Mouse (Mus musculus) regulatory T cell (primary cell): ENCODE data around the gene Cyp17a1.

Experiments
- in situ Hi-C: fragments of 300-600 bp; cut with MboI, MseI; formaldehyde crosslinking; loops from one replicate; pipeline ENCODE4 v1.15.1; 2025; ENCODE audit warnings: high pct_unique_total_duplicates

Gene Cyp17a1

DNA sequence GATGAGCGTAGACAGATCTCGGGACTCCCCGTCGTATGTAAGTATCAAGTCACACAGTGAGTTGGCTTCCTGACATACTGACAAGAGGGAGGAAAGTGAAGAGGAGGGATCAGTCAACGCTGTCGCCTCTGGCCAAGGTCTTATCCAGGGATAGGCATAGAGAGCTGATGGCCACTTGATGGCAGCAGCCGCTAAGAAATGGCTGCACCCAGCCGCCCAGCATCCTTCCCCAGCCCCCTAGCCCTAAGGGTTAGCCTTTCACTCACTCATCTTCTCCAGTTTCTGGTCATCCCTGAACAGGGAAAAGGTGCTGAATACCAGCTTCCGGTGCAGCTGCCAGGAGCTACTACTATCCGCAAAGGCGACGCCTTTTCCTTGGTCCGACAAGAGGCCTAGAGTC, 2.3 kb downstream of the Cyp17a1 start:
- in situ Hi-C loops, result no loop called here

DNA sequence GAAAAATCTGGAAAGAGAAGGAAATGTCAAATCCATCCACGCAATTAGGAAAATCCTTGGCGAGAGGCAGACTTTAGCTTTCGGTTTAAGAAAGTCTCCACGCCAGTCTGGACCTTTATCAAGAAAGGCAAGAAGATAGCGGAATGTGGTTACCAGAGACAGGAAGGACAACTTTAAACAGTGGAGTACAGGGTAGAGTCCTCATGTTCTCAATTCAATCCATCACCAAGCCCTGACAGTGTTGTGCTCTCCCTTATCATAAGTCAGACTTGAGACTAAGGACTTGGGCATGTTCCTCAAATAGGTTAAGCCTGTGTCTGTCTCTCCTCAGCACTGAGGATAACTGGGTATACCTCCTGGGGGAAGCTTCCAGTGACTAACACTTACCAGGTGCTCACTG, 3.2 kb downstream of the Cyp17a1 start:
- in situ Hi-C loops, result loop anchor here (5.0 to 10.0 kb wide), 3 partner anchors 67 to 325 kb away; no protein-coding TSS in a partner anchor

DNA sequence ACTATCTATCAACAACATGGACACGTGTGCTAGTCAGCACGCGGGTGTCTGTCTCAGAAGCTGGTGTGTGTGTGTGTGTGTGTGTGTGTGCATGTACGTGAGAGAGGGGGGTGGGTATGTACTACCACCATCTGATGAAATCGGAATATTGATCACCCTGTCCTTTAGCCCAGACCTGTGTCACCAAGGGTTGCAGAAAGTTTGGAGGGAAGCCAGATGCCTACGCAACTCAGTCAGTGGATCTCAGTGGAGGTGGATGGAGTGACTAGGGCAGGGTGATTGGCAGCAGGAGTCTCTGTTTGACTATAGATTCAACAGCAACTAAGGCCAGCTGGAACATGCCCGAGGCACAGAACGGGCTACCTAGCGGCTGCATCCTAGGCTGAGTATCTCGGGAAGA, 4.7 kb downstream of the Cyp17a1 start:
- in situ Hi-C loops, result loop anchor here (5.0 to 10.0 kb wide), 3 partner anchors 69 to 327 kb away; no protein-coding TSS in a partner anchor

DNA sequence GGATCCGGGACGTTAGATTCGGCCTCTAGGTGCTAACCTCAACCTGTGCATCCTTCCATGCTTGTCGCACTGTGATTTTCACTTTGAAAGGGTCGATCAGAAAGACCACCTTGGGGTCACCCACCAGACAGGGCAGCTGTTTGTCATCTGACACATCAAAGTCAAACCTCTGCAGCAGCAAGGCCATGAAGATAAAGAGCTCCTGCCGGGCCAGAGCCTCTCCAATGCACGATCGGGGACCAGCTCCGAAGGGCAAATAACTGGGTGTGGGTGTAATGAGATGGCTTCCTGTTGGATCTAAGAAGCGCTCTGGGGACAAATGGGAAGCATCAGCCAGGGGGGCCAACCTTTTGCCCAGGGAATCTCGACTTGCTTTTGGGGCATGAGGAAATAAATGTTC, 5.7 kb downstream of the Cyp17a1 start:
- in situ Hi-C loops, result loop anchor here (5.0 to 10.0 kb wide), 3 partner anchors 70 to 328 kb away; no protein-coding TSS in a partner anchor

DNA sequence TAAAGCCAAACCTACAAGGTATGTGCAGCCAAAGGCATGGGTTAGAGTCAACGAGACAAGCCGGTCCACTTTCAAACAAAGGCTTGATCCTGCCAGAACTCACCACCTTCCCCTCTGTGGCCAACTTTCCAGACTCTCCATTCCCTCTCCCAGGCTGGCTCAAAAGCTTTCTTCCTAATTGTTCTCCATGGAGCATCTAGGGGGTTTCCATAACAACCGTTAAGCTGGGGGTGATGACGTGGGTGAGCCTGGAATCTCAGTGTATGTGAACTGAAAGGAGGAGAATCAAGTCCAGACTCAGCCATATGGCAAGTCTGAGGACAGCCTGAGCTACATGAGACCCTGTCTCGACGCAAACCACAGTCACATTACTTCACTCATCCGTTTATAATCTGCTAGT, 7.5 kb downstream of the Cyp17a1 start:
- in situ Hi-C loops, result loop anchor here (5.0 to 10.0 kb wide), 3 partner anchors 72 to 329 kb away; no protein-coding TSS in a partner anchor

DNA sequence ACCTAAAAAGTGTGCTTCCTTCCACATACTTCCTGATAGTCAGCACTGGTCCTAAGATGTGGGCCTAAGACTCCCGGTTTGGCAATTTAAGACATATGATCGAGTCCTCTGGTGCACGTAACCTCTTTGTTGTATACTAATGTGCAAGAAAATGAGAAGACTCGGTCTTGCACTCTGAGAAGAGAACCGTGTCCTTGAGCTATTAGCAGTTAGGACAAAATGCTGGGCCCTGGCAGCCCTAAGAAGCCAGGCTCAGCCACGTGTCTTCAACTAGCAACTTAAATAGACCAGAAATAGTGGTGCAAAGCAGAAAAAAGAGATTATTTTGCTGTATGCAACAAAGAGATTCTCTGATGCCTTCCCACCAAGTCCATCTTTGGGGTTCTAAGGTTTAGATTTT, 10.2 kb downstream of the Cyp17a1 start:
- in situ Hi-C loops, result loop anchor here (10.0 kb wide), 1 partner anchor 332 kb away; no protein-coding TSS in a partner anchor

DNA sequence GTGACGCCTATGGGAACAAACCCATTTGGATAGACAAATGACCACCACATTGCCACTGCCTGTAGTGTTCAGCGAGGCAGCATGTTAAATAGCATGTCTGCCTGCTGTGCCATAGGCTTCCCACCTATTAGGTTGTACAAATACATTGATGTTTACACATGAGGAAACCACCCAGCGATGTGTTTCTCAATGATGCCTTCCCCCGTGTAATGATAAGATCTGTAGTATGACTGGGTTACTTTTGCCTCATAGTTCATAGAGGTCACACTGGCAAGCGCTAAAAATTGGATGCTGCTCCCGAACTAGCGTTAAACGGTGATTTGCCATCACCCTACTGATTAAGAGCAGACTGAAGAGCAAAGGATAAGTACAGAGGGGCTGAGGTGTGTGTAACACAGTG, 10.8 kb downstream of the Cyp17a1 start:
- in situ Hi-C loops, result loop anchor here (10.0 kb wide), 1 partner anchor 333 kb away; no protein-coding TSS in a partner anchor

DNA sequence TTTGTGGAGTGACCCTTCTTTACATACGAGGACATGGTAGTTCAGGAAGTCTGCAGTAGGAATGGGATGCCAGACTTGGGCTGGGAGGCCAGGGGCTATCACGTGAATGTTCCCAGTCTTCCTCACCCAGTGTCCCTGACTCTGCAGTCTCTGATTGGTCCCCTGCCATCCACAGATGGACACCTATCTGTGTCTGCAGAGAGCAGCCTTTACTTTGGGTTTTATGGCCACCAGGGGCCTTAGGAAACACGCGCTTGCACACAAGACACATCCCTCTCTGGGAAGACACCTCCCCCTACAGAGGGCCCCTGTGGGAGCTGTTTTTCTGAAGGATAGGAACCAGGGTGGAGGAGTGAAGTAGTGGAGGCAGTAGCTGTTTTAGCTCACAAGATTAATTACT, 11.5 kb downstream of the Cyp17a1 start:
- in situ Hi-C loops, result loop anchor here (10.0 kb wide), 1 partner anchor 333 kb away; no protein-coding TSS in a partner anchor

DNA sequence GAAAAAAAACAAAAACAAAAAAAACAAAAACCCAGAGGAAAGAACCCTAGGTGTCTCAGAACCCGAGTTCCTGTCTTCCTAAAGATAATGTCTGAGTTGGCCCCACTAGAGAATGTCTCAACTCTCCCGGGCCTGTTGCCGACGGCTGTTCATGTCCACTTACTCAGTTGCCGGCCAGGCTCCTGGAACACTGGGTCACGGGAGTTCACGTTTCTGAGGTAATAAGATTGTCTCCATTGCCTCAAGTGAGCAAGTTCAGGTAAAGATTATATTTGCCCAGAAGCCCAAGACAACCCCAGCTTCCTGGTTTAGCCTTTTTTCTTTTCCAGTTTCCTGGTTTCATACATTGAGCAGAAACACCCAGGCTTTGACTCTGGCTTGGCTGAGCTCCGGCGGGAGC, 14.1 kb downstream of the Cyp17a1 start:
- in situ Hi-C loops, result no loop called here

DNA sequence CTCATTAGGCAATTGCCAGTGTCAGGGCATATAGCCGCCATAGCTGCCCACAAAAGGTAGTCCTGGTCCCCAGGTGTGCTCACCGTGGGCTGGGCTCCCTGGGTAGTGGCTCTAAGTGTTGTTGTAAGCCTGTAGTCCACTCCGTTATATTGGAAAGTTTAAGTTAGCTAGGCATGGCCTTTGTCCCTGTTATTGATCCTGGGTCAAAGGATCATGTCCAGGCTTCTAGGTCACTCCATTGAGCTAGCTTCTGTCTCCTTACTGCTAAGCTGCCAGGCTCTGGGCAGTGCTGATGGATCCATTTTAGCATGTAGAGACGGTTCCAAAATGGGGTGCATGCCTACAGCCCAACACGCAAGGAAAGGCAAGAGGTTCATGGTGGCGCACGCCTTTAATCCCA, 14.6 kb downstream of the Cyp17a1 start:
- in situ Hi-C loops, result no loop called here

DNA sequence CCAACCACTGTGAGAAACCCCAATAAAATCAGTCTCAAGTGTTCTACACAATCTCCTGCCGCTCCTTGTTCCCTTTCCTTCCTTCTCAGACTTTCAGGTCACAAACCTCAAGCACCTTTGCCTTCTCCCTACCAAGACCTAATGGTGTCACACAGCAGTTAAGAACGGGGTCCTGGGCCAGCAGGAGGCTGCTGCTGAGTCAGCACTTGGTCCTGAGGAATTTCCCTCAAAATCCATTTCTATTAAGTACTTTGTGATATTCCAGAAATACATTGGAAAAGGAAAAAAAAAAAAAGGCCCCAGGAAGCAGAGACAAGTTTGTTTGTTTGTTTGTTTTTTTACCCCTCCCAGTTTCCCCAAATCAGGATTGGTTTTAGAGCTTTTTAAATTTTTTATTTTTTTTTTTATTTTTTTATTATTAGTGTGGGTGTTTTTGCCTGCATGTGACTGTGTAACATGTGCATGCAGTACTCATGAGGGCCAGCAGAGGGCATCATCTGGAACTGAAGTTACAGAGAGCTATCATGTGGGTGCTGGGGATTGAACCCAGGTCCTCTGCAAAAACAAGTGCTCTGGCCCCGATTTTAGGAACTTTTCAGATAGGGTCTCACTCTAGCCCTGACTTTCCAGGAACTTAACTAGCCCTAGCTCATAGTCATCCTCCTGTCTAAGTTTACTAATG, 15.5 kb downstream of the Cyp17a1 start:
- in situ Hi-C loops, result no loop called here

DNA sequence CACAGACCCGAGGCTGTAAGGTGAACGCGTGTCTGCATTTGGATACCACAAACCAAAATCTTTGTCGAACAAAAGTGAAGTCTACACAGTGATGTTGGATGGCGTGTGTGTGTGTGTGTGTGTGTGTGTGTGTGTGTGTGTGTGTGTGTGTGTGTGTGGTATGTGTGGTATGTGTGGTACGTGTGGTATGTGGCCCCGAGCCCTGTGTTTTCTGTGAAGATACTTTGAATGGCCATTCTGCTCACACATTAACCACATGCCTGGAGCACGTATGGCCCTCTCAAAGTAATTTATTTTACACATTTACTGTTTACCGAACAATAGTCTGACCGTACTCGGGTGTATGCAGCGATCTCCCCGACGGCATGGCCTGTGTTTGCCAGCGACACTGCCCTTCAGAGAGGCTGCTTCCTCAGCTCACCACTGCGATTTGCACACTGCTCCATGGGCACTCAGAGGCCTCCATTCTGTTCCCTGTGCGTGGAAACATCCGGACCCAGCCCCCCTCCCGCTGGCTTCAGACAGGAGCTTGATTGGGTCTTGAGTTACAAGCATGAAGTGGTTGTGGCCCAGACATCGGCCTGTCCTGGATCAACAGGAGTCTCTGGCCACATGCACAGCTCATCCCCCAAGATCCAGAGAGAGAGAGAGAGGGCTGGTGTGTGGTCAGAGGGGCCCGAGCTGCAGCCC, 16.7 kb downstream of the Cyp17a1 start:
- in situ Hi-C loops, result no loop called here

DNA sequence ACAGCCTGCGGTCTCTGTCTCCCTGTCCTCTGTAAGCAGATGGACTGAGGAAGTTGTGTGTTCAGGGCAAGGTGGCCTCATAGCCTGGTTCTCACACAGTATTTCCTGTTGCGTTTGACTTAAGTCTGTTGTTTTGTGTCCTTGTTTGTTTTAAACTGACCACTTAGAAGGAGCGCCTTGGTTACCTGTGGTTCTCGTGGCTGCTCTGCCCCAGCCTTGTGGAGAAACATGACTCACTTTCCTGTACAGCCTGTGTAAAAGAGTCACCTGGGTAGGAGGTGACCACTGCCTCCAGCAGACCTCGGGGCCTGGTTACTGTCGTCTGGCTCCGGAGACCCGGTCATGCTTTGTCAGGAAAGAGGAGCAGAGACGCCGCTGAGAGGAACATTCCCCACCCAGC, 17.3 kb downstream of the Cyp17a1 start:
- in situ Hi-C loops, result no loop called here

DNA sequence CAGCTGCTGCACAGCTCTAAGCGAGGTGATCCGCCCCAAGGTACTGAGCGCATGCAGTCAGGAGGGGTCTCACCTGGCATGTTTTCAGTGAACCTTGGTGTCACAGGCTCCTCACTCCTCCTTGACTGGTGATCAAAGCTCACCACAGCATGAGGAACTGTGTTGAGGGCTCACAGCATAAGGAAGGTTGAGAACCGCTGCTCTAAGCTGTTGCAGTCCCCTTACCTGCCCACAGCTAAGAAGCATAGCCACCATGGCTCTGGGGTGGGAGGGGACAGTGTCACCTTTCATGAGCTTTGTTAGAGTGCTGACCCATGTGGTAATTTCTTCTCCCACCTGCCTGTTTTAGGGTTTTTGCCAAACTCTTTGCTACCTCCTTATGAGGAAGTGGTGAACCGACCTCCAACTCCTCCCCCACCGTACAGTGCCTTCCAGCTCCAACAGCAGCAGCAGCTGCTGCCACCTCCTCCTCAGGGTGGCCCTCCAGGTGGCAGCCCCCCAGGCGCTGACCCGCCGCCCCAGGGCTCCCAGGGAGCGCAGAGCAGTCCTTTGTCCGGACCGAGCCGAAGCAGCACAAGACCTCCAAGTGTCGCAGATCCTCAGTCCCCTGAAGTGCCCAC, 19.2 kb downstream of the Cyp17a1 start:
- in situ Hi-C loops, result no loop called here

DNA sequence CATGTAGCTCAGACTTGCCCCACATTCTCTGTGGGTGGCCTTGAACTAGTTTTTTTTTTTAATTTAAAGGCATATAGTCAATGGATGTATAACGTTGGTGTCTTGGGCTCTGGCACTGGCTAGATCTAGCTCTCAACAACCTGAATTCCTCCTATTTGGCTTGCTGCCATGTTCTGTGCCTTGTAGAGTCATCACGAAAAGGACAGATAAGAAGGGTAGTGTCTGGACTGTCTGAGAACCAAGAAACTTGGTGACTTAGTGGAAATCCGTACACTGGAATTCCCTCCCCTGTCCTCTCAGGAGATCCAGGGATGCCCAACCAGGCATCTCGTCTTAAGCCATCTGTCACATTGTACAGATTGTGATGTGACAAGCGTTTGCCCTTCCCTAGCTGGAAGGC, 19.8 kb downstream of the Cyp17a1 start:
- in situ Hi-C loops, result no loop called here

DNA sequence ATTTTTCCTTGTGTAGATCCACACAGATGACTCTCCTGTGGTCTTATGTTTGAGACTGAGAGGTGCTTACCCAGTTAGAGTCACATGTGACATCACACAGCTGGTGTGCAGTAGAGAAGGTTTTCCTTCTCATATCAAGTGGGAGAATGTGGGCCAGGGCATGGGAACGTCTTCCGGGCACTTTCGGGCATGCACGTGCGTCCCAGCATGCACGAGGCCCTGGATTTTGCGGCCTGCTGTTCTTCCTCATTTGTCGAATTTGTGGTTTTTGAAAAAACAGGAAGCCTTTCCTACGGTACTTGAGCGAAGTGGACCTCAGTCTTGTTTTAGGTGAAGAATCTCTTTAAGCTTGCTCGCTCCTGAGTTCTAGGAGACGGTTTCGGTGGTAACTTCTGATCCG, 24.4 kb downstream of the Cyp17a1 start:
- in situ Hi-C loops, result no loop called here

DNA sequence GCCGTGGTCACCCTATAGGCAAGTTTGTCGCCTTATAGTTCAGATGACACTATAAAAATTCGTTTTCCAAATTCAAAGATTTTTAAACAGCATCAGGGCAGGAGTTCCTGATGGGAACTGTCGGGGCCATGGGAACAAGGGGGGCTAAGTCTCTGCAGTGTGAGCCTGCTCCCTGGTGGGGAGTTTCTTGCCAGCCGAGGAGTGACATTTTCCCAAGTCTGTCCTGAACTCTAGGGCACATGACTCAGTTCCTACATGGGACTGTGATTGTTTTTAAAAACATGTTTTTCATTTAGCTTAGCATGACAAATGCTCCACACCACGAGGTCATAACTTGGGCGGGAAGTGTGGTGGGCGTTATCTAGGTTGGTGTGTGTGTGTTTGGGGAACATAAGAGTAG, 25.1 kb downstream of the Cyp17a1 start:
- in situ Hi-C loops, result no loop called here

DNA sequence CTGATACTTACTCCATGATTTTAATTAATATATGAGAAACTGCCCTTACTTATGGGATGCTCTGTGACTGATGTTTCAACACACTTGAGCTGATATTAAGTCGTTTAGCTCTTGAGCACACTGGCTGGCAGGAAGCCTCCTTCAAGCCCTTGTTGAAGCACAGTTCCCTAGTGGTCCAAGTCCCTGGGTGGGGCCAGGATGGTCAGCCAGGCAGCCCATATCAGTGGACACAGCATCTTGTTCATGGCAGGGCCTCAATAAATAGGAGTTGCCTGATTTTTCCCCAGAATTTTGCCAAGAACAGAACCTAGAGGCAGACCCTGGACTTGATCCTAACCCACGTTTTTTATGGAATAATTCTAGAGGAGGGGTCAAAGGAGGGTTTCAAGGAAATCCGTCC, 25.7 kb downstream of the Cyp17a1 start:
- in situ Hi-C loops, result no loop called here

DNA sequence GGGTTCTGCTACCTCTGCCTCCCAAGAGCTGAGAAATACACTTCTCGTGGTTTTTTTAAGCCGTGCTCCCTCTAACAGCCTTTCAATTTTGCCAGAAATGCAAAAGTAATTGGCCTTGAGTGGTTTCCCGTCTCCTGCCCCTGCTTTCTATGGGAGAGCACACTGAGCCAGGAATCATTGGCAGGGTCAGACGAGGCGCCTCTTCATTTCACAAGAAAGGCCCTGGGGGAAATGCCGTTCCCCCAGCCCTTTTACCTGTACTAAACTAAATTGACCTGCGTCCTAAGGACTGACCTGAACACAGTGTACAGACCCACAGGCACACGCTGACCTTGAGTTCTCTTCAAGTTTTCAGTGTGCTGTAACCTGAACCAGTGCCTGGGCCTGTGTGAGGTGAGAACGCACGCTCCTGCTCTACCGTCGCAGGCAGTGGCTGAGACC, 26.9 kb downstream of the Cyp17a1 start:
- in situ Hi-C loops, result no loop called here

DNA sequence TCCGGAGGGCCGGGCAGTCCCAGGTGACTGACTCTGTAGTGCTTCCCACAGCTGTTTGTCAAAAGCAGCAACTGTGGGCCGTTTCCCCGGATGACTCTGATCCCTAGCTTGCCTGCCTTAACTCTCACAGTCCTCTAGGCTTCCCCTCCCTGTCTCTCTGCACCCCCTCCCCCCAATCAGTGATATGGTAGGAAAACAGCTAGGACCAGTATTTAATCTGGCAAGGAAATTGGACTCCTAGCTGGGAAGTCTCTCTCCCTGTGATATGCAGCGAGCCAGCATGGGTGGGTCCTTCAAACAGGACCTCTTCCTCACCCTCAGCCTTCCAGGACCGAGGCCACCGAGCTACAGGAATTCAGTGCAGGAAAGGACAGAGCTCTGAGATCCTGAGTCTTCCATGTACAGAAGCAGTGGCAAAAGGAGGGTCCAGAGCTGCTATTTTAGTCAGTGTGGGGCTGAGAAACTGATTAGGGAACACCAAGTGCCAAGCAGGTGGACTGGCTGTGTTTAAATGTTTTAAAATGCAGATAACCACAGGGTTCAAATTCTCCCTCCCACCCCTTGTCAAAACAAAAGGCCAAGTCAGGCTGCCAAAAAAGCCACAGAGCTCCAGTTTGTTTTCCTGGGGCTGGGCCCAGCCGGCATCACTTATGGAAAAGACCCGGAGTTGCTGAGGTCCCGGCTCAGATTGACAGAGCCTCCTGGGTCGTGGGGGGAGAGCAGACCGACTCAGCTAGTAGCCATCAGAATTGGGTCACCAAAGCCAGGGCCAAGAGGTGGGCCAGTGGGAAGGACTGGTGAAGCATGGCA, 28.0 kb downstream of the Cyp17a1 start:
- in situ Hi-C loops, result no loop called here

DNA sequence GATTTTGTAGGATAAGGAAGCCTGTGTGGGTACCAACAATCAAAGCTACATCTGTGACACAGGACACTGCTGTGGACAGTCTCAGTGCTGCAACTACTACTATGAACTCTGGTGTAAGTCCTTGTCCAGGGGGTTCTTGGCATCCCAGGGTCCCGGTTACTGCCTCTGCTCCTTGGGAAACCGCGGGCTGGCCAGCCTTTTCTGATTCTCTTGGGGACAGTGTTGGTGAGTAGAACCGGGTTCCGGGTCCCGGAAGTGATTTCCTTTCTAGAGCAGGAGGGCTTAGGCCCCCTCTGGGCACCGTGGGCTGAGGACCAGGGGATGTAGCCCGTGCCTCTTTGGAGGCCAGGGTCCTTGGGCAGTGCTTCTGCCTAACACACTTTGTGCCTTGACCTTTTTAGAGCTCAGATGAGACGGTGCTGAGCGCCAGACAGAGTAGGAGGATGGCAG, 28.6 kb downstream of the Cyp17a1 start:
- in situ Hi-C loops, result no loop called here

DNA sequence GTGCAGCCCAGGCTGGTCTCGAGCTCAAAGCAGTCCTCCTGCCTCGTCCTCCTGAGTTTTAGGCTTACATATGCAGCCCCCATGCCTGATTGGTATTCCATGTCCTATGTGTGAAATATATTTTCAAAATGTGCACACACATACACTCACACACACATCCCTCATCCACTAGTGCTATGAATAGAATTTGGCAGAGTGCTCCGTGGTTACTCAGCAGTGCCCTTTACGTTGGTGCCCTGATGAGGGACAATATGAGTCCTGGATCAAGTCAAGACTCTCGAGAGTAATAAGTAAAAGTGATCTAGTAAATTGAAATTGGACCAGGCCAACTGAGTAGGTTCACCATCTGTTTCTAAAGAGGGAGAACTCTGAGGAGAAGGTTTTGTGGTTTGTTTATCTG, 29.7 kb downstream of the Cyp17a1 start:
- in situ Hi-C loops, result no loop called here
